Mouse (Mus musculus) C2C12 (cell line): Measurements from ENCODE around the gene 4930579F01Rik.

Experiments used
- CEBPB ChIP-seq: IDR thresholded peaks from one replicate; pipeline ENCODE4 v1.6.1; 2011; ENCODE audit warnings: low read depth, mild to moderate bottlenecking, control low read depth, moderate library complexity
- CTCF ChIP-seq: IDR thresholded peaks from one replicate; pipeline ENCODE4 v1.5.1; 2011; ENCODE audit not compliant: control insufficient read depth, insufficient read depth, insufficient read length
- FOSL1 ChIP-seq: IDR thresholded peaks from one replicate; pipeline ENCODE4 v1.8.0; 2011; ENCODE audit warnings: mild to moderate bottlenecking, low read length; ENCODE audit not compliant: poor library complexity, insufficient read depth, severe bottlenecking
- MAX ChIP-seq: IDR thresholded peaks from one replicate; pipeline ENCODE4 v1.6.1; 2011; ENCODE audit warnings: mild to moderate bottlenecking, control low read depth
- MYOD1 ChIP-seq: IDR thresholded peaks from one replicate; pipeline ENCODE4 v1.6.1; 2011; ENCODE audit warnings: low read depth; ENCODE audit not compliant: control insufficient read depth, insufficient read length
- MYOG ChIP-seq: IDR thresholded peaks from one replicate; pipeline ENCODE4 v1.6.1; 2011; ENCODE audit not compliant: control insufficient read depth, insufficient read length; ENCODE audit errors: extremely low read depth
- USF1 ChIP-seq: IDR thresholded peaks from one replicate; pipeline ENCODE4 v1.6.1; 2011; ENCODE audit warnings: low read depth, mild to moderate bottlenecking, control low read depth, moderate library complexity

GRCm38 (mm10) chr3:138225331-138225730, 31.7 kb upstream of the 4930579F01Rik start:
- TF ChIP-seq CTCF (no peak), FOSL1 (no peak), CEBPB (no peak), MAX (no peak), MYOD1 (no peak), USF1 (no peak), MYOG (no peak)
